Mouse (Mus musculus): ENCODE measurements at regions not wholly inside any gene's neighbourhood (a gene's known extent, or its start where the extent isn't known, plus 50 kb on each side); places are given as distances from the start of the nearest gene placed in this dataset.

GRCm38 (mm10) chr10:116726031-116726430 lies 144.7 kb upstream of the Cnot2 start:
- Histone ChIP-seq H3K36me3 (no peaks in the 10 kb centered on the region), H3K4me1 (peaks cover 21% of the 10 kb centered on the region), H3K9me3 (replicated peaks) (no peaks in the 10 kb centered on the region), H3K27me3 (ENCODE audit: low read depth, poor library complexity, severe bottlenecking) (no peaks in the 10 kb centered on the region), H3K27ac (no peak overlapping the region), H3K4me3 (no peak overlapping the region)
- 88% methylated on average over 5 of the region's 5 CpGs for WGBS
- DNase-seq (ENCODE audit: low spot score): no peak

GRCm38 (mm10) chr10:116721986-116722385 lies 140.7 kb upstream of the Cnot2 start:
- H3K27me3 ChIP-seq (ENCODE audit: low read depth, poor library complexity, severe bottlenecking): no peaks in the 10 kb centered on the region
- 93% methylated on average over 9 of the region's 9 CpGs for WGBS
- no peak overlapping the region for H3K27ac ChIP-seq
- no peaks in the 10 kb centered on the region for H3K36me3 ChIP-seq
- H3K4me1 ChIP-seq: no peaks in the 10 kb centered on the region
- DNase-seq (ENCODE audit: low spot score): no peak
- no peaks in the 10 kb centered on the region for H3K9me3 ChIP-seq (replicated peaks)
- no peak overlapping the region for H3K4me3 ChIP-seq

GRCm38 (mm10) chr10:116719616-116720015 lies 138.3 kb upstream of the Cnot2 start:
- H3K27ac ChIP-seq: no peak overlapping the region
- no peak for DNase-seq (ENCODE audit: low spot score)
- H3K36me3 ChIP-seq: no peaks in the 10 kb centered on the region
- H3K27me3 ChIP-seq (ENCODE audit: low read depth, poor library complexity, severe bottlenecking): no peaks in the 10 kb centered on the region
- peaks cover 7% of the 10 kb centered on the region; the same call in 1 of the 2 replicates for H3K4me1 ChIP-seq
- WGBS: 92% methylated on average over 5 of the region's 5 CpGs
- no peak overlapping the region for H3K4me3 ChIP-seq
- no peaks in the 10 kb centered on the region for H3K9me3 ChIP-seq (replicated peaks)

- DNase-seq (ENCODE audit: low spot score): no peak
- no peaks in the 10 kb centered on the region for H3K36me3 ChIP-seq
- H3K27me3 ChIP-seq (ENCODE audit: low read depth, poor library complexity, severe bottlenecking): no peaks in the 10 kb centered on the region
- H3K4me1 ChIP-seq: peaks cover 7% of the 10 kb centered on the region; the same call in 1 of the 2 replicates
- 85% methylated on average over 10 of the region's 10 CpGs for WGBS
- H3K4me3 ChIP-seq: no peak overlapping the region
- no peak overlapping the region for H3K27ac ChIP-seq
- no peaks in the 10 kb centered on the region for H3K9me3 ChIP-seq (replicated peaks)
Measured at GRCm38 (mm10) chr10:116717961-116718360, 136.7 kb upstream of the Cnot2 start.

- no peak for DNase-seq (ENCODE audit: low spot score)
- H3K4me3 ChIP-seq: no peak overlapping the region
- H3K27me3 ChIP-seq (ENCODE audit: low read depth, poor library complexity, severe bottlenecking): no peaks in the 10 kb centered on the region
- 91% methylated on average over 4 of the region's 4 CpGs for WGBS
- H3K36me3 ChIP-seq: no peaks in the 10 kb centered on the region
- H3K9me3 ChIP-seq (replicated peaks): no peaks in the 10 kb centered on the region
- no peak overlapping the region for H3K27ac ChIP-seq
- peaks cover 7% of the 10 kb centered on the region; the same call in 1 of the 2 replicates for H3K4me1 ChIP-seq
Measured at GRCm38 (mm10) chr10:116717017-116717643, 135.8 kb upstream of the Cnot2 start.

- 67% methylated on average over 11 of the region's 11 CpGs for WGBS
- H3K4me1 ChIP-seq: peaks cover 7% of the 10 kb centered on the region; the same call in 1 of the 2 replicates
Measured at GRCm38 (mm10) chr10:116713456-116713855, 132.1 kb upstream of the Cnot2 start.

DNA sequence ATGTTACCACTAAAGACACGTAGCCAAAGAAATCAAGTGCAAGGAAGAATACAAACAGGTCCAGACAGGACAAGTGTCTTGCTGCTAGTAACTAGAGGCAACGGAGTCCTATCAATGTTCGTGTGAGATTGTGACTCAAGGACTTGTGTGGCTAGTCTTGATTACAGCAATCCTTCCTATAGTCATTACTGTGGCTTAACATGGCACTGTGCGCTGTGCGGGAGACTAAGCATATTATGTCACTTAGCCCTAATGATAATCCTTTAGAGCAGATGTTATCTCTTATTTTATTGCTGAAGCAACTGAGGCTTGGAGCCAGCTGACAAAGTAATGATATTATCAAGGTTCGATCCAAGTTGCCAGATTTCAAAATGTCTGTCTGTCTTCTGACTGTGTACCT lies 125.7 kb upstream of the Cnot2 start:
- Histone ChIP-seq H3K36me3 (no peaks in the 10 kb centered on the region), H3K27me3 (ENCODE audit: low read depth, poor library complexity, severe bottlenecking) (no peaks in the 10 kb centered on the region), H3K4me1 (0 out of 2 replicates have a peak, but pooled peaks cover 4% of the 10 kb centered on the region), H3K27ac (no peak overlapping the region), H3K9me3 (replicated peaks) (no peaks in the 10 kb centered on the region), H3K4me3 (no peak overlapping the region)
- WGBS: 87% methylated on average over 6 of the region's 6 CpGs
- no peak for DNase-seq (ENCODE audit: low spot score)

More at GRCm38 (mm10) chr10:116713456-116713855, 132.1 kb upstream of the Cnot2 start:
- no peaks in the 10 kb centered on the region for H3K9me3 ChIP-seq (replicated peaks)
- no peak overlapping the region for H3K4me3 ChIP-seq
- no peak for DNase-seq (ENCODE audit: low spot score)
- H3K27me3 ChIP-seq (ENCODE audit: low read depth, poor library complexity, severe bottlenecking): no peaks in the 10 kb centered on the region
- no peak overlapping the region for H3K27ac ChIP-seq
- no peaks in the 10 kb centered on the region for H3K36me3 ChIP-seq

- H3K36me3 ChIP-seq: no peaks in the 10 kb centered on the region
- no peak overlapping the region for H3K27ac ChIP-seq
- H3K4me1 ChIP-seq: peaks cover 28% of the 10 kb centered on the region
- no peaks in the 10 kb centered on the region for H3K27me3 ChIP-seq (ENCODE audit: low read depth, poor library complexity, severe bottlenecking)
- no peaks in the 10 kb centered on the region for H3K9me3 ChIP-seq (replicated peaks)
- WGBS: 94% methylated on average over 5 of the region's 5 CpGs
- DNase-seq (ENCODE audit: low spot score): no peak
- H3K4me3 ChIP-seq: no peak overlapping the region
Measured at GRCm38 (mm10) chr10:116701281-116701680, 120.0 kb upstream of the Cnot2 start.

GRCm38 (mm10) chr10:116699711-116700110 lies 118.4 kb upstream of the Cnot2 start:
- Histone ChIP-seq H3K4me1 (peaks cover 24% of the 10 kb centered on the region), H3K27me3 (ENCODE audit: low read depth, poor library complexity, severe bottlenecking) (no peaks in the 10 kb centered on the region), H3K36me3 (no peaks in the 10 kb centered on the region), H3K4me3 (no peak overlapping the region), H3K9me3 (replicated peaks) (no peaks in the 10 kb centered on the region), H3K27ac (peak overlapping the region; percentile 76)
- 87% methylated on average over 8 of the region's 8 CpGs for WGBS
- DNase-seq (ENCODE audit: low spot score): no peak

DNA sequence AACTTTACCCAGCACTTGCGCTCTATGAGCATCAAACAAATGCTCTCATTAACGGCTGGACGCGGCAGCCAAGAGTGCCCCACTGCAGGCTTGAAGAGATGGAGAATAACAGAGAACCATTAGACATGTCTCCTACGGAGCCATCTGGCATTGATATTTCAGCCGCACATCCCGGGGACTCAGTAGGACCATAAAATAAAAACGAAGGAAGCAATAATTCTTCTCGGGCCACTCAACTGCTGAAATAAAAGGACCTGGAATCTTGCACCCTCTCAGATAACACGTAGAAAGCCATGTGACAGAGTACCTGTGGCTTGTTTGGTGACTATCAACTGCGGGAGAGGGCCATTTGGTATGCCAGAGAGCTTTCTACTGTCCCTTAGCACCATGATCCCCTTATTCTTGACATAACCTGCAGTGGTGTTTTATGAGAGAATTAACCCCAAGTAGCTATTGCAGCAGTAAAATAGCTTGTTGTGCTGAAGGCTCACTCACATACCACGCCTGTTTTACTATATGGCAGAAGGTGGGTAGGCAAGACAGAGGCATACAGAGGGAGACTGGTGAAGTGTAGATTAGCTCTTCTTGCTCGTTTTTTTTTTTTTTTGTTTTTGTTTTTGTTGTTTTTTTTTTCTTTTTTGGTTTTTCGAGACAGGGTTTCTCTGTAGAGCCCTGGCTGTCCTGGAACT lies 116.5 kb upstream of the Cnot2 start:
- 24% methylated on average over 14 of the region's 14 CpGs for WGBS
- Histone ChIP-seq H3K9me3 (replicated peaks) (no peaks in the 10 kb centered on the region), H3K27me3 (ENCODE audit: low read depth, poor library complexity, severe bottlenecking) (no peaks in the 10 kb centered on the region), H3K27ac (peak overlapping the region; percentile 78), H3K36me3 (no peaks in the 10 kb centered on the region), H3K4me1 (peaks cover 24% of the 10 kb centered on the region), H3K4me3 (peak overlapping the region; percentile 24; the same call in 1 of the 2 replicates)
- DNase-seq (ENCODE audit: low spot score): peak; percentile 59

DNA sequence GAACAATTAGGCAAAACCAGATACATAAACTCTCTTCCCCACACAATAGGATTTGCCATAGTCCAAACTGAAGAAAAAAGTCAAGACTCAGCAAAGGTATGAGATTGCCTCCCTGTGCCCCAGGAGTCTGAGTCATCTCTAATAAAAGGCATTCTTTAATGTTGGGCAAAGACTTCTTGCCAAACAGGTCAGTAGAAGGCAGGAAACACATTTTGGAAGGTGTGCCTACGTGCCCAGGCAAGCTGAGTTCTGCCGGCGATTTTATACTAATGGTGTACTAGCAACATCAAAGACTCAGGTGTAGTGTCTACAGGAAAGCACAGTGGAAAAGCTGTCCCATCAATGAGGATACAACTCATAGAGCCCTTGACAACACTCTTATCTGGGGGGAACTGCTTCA lies 112.5 kb upstream of the Cnot2 start:
- Histone ChIP-seq H3K27me3 (ENCODE audit: low read depth, poor library complexity, severe bottlenecking) (no peaks in the 10 kb centered on the region), H3K4me1 (peaks cover 15% of the 10 kb centered on the region), H3K9me3 (replicated peaks) (no peaks in the 10 kb centered on the region), H3K4me3 (no peak overlapping the region), H3K36me3 (no peaks in the 10 kb centered on the region), H3K27ac (no peak overlapping the region)
- WGBS: 87% methylated on average over 3 of the region's 3 CpGs
- no peak for DNase-seq (ENCODE audit: low spot score)

DNA sequence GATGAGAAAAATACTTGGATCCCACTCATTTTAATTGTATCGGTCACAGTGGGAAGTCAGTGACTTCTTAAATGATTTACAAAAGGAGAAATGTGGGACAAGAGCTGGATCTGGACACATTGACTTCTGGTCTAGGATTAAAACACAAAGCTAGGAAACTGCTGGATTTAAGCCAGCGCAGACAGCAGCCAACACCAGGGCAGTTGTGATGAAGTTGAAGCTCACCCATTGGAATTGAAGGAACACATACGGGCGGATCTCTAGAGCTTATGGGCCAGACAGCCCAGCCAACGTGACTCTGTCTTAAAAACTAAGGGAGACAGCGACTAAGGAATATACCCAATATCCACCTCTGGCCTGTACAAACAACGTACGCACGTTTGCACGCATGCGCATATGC lies 105.4 kb upstream of the Cnot2 start:
- WGBS: 93% methylated on average over 11 of the region's 11 CpGs
- DNase-seq (ENCODE audit: low spot score): no peak
- Histone ChIP-seq H3K4me3 (no peak overlapping the region), H3K36me3 (no peaks in the 10 kb centered on the region), H3K27me3 (ENCODE audit: low read depth, poor library complexity, severe bottlenecking) (no peaks in the 10 kb centered on the region), H3K4me1 (peaks cover 13% of the 10 kb centered on the region), H3K9me3 (replicated peaks) (no peaks in the 10 kb centered on the region), H3K27ac (no peak overlapping the region)

DNA sequence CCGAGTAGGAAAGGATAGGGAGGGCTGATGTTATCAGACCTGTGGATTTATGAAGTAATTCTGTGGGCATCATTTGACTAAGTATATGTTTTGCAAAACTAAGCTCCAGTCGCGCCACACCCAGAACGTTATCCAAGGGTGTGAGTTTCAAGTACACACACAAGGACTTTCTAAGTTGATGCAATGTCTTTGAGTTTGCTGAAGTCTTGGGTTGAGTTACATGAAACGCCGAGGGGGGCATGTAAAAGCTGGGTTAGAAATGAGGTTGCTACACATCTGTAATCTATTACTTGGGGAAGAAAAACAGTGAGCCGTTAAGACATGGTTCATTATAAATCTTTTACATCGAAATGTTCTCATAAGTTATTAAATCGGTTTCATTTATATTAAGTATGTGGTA lies 102.1 kb upstream of the Cnot2 start:
- 68% methylated on average over 9 of the region's 9 CpGs for WGBS
- H3K9me3 ChIP-seq (replicated peaks): peaks cover 5% of the 10 kb centered on the region; the same call in 1 of the 2 replicates
- peaks cover 13% of the 10 kb centered on the region for H3K4me1 ChIP-seq
- H3K36me3 ChIP-seq: no peaks in the 10 kb centered on the region; the same call in 1 of the 2 replicates
- DNase-seq (ENCODE audit: low spot score): no peak
- no peak overlapping the region for H3K27ac ChIP-seq
- no peak overlapping the region for H3K4me3 ChIP-seq
- H3K27me3 ChIP-seq (ENCODE audit: low read depth, poor library complexity, severe bottlenecking): no peaks in the 10 kb centered on the region

Data from limb, embryonic 10.5 days (tissue).